ENCODE assay signal across 11 mouse cellular contexts in genomic region chrX:23285442-23285817, GRCm38 (mm10).
DNase-seq lines count a peak whose midpoint lies in the region; ATAC-seq and TF ChIP-seq lines count a peak whose summit lies in the region.
"Had no signal": no experiment of that assay in that cellular context is flagged by ENCODE, and none has a peak within 500 bp of the region (broad histone marks: within the 10 kb centered on the region; RNA-seq: fewer than 3 reads in every experiment).

No protein-coding gene starts in this region.

- WGBS in heart, adult 2 months = 26% methylated on average over 10 of the region's 10 CpGs
- WGBS in forebrain, embryonic 14.5 days = 18% methylated on average over 10 of the region's 10 CpGs
- WGBS in midbrain, embryonic 13.5 days = 20% methylated on average over 10 of the region's 10 CpGs
- WGBS in liver, embryonic 11.5 days = 34% methylated on average over 10 of the region's 10 CpGs

- no peaks in the 10 kb centered on the region for H3K27me3 ChIP-seq in heart, adult 2 months (ENCODE audit: control insufficient read depth, insufficient read depth, low read length)
- H3K27me3 ChIP-seq in forebrain, embryonic 14.5 days (replicated peaks; ENCODE audit: control insufficient read depth, insufficient read depth, low read length) = no peaks in the 10 kb centered on the region
- no peaks in the 10 kb centered on the region for H3K27me3 ChIP-seq in midbrain, embryonic 13.5 days
- no peaks in the 10 kb centered on the region for H3K27me3 ChIP-seq in liver, embryonic 11.5 days (replicated peaks; ENCODE audit: control insufficient read depth, insufficient read depth, low read length)
- H3K27me3 ChIP-seq: stomach, embryonic 15.5 days had no signal

- H3K4me1 ChIP-seq in heart, adult 2 months (ENCODE audit: control insufficient read depth, insufficient read depth, low read length) = no peaks in the 10 kb centered on the region
- H3K4me1 ChIP-seq in forebrain, embryonic 14.5 days (ENCODE audit: control insufficient read depth, insufficient read depth, low read length) = no peaks in the 10 kb centered on the region
- no peaks in the 10 kb centered on the region for H3K4me1 ChIP-seq in midbrain, embryonic 13.5 days (replicated peaks)
- H3K4me1 ChIP-seq in liver, embryonic 11.5 days (replicated peaks; ENCODE audit: control insufficient read depth, insufficient read depth, low read length) = no peaks in the 10 kb centered on the region
- H3K4me1 ChIP-seq: stomach, embryonic 15.5 days had no signal

- intact Hi-C loops in heart, adult 2 months (cut with DNase I) = no loop called here

- no peak for DNase-seq in heart, adult 2 months
- DNase-seq in heart, adult 9 months (ENCODE audit: low spot score in 2 of 2) = no peak
- peak; percentile 63 for DNase-seq in brain, embryonic 14.5 days (ENCODE audit: low read depth)
- peak; percentile 25 for DNase-seq in forebrain, embryonic 14.5 days (ENCODE audit: low spot score)
- no peak for DNase-seq in lung, postnatal 25 days (ENCODE audit: low spot score)
- no peak for DNase-seq in liver, embryonic 11.5 days (ENCODE audit: low spot score)
- DNase-seq in natural killer cell, adult 2 months (ENCODE audit: low spot score in 2 of 2) = no peak
- DNase-seq: adrenal gland, postnatal 10 days had no signal

- H3K79me2 ChIP-seq in heart, adult 2 months (replicated peaks; ENCODE audit: control insufficient read depth, insufficient read depth, low read length) = no peaks in the 10 kb centered on the region

- TF ChIP-seq CTCF in heart, adult 2 months (IDR thresholded peaks at IDR 0.05) = no peak
- TF ChIP-seq CTCF in brain, embryonic 14.5 days (IDR thresholded peaks at IDR 0.05; ENCODE audit: borderline replicate concordance, extremely low read depth, insufficient read depth, insufficient read length) = no peak

- no peak overlapping the region for H3K27ac ChIP-seq in heart, adult 2 months
- peak overlapping the region; percentile 68 for H3K27ac ChIP-seq in forebrain, embryonic 14.5 days (ENCODE audit: low read depth, low read length)
- peak overlapping the region; percentile 86 for H3K27ac ChIP-seq in midbrain, embryonic 13.5 days
- no peak overlapping the region for H3K27ac ChIP-seq in liver, embryonic 11.5 days (ENCODE audit: low read depth, low read length)
- H3K27ac ChIP-seq: stomach, embryonic 15.5 days had no signal

- H3K4me3 ChIP-seq in heart, adult 2 months = peak overlapping the region; percentile 17; the same call in 1 of the 2 replicates
- H3K4me3 ChIP-seq in forebrain, embryonic 14.5 days (ENCODE audit: low read depth, low read length) = peak overlapping the region; percentile 21; the same call in 1 of the 2 replicates
- H3K4me3 ChIP-seq in midbrain, embryonic 13.5 days (replicated peaks) = peak overlapping the region; percentile 39
- H3K4me3 ChIP-seq in liver, embryonic 11.5 days (ENCODE audit: low read depth, low read length) = no peak overlapping the region
- H3K4me3 ChIP-seq: stomach, embryonic 15.5 days had no signal

- H3K9me3 ChIP-seq in forebrain, embryonic 14.5 days (replicated peaks; ENCODE audit: control insufficient read depth, low read length) = no peaks in the 10 kb centered on the region
- no peaks in the 10 kb centered on the region for H3K9me3 ChIP-seq in midbrain, embryonic 13.5 days
- H3K9me3 ChIP-seq in liver, embryonic 11.5 days (ENCODE audit: control insufficient read depth, low read length) = no peaks in the 10 kb centered on the region
- H3K9me3 ChIP-seq: stomach, embryonic 15.5 days had no signal

- no peaks in the 10 kb centered on the region for H3K36me3 ChIP-seq in heart, adult 2 months (ENCODE audit: control insufficient read depth, insufficient read depth, low read length)
- no peaks in the 10 kb centered on the region for H3K36me3 ChIP-seq in forebrain, embryonic 14.5 days (ENCODE audit: control insufficient read depth, insufficient read depth, low read length)
- no peaks in the 10 kb centered on the region for H3K36me3 ChIP-seq in midbrain, embryonic 13.5 days
- no peaks in the 10 kb centered on the region for H3K36me3 ChIP-seq in liver, embryonic 11.5 days (ENCODE audit: control insufficient read depth, insufficient read depth, low read length)
- H3K36me3 ChIP-seq: stomach, embryonic 15.5 days had no signal

- peak overlapping the region; percentile 42 for H3K9ac ChIP-seq in heart, adult 2 months (ENCODE audit: low read depth, low read length)
- H3K9ac ChIP-seq in forebrain, embryonic 14.5 days (ENCODE audit: low read length) = peak overlapping the region; percentile 52
- H3K9ac ChIP-seq in midbrain, embryonic 13.5 days (replicated peaks) = peak overlapping the region; percentile 61
- H3K9ac ChIP-seq in liver, embryonic 11.5 days (ENCODE audit: low read depth, low read length) = no peak overlapping the region
- H3K9ac ChIP-seq: stomach, embryonic 15.5 days had no signal

- H3K4me2 ChIP-seq in forebrain, embryonic 14.5 days (ENCODE audit: low read length) = peak overlapping the region; percentile 48
- peak overlapping the region; percentile 52 for H3K4me2 ChIP-seq in midbrain, embryonic 13.5 days (replicated peaks)
- H3K4me2 ChIP-seq in liver, embryonic 11.5 days = no peak overlapping the region
- H3K4me2 ChIP-seq: stomach, embryonic 15.5 days had no signal

- peak; percentile 71 for ATAC-seq in forebrain, embryonic 14.5 days
- ATAC-seq in midbrain, embryonic 13.5 days = peak; percentile 79
- no peak for ATAC-seq in liver, embryonic 11.5 days (replicated peaks; ENCODE audit: low FRiP score)
- ATAC-seq: Patski had no signal

- TF ChIP-seq EP300 in heart, adult 2 months (IDR thresholded peaks at IDR 0.05; ENCODE audit: insufficient read depth, low read depth, low read length) = no peak

- TF ChIP-seq POLR2A in heart, adult 2 months (IDR thresholded peaks at IDR 0.05; ENCODE audit: insufficient read depth, low read depth, low read length) = no peak
- no peak for TF ChIP-seq POLR2A in brain, embryonic 14.5 days (IDR thresholded peaks at IDR 0.05; ENCODE audit: borderline replicate concordance, extremely low read depth, insufficient read depth, insufficient read length, poor library complexity, severe bottlenecking)

Comparison
In these comparisons a context has a peak if more than half of its experiments do, and no peak if none do; other contexts are left out.
1. DNase-seq: peak in brain, embryonic 14.5 days (single experiment) and forebrain, embryonic 14.5 days (single experiment); none in heart, adult 2 months (0 of 2), heart, adult 9 months (0 of 2), lung, postnatal 25 days (single experiment), liver, embryonic 11.5 days (single experiment) and natural killer cell, adult 2 months (0 of 2).
2. H3K27ac ChIP-seq: peak in forebrain, embryonic 14.5 days (single experiment) and midbrain, embryonic 13.5 days (single experiment); none in heart, adult 2 months (single experiment) and liver, embryonic 11.5 days (single experiment).